Mouse (Mus musculus) thymus, adult 2 months (tissue): ENCODE measurements around the gene Mtmr2.

Experiments
- CTCF ChIP-seq: fragments of 200-500 bp; IDR thresholded peaks from 2 replicates; pipeline ENCODE4 v1.5.1; 2012; ENCODE audit warnings: mild to moderate bottlenecking, control low read depth, low read length, moderate library complexity, borderline replicate concordance; ENCODE audit not compliant: control insufficient read depth, poor library complexity, insufficient read depth; ENCODE audit errors: extremely low read depth
- POLR2A ChIP-seq: fragments of 200-500 bp; IDR thresholded peaks from 2 replicates; pipeline ENCODE4 v1.6.1; 2012; ENCODE audit warnings: mild to moderate bottlenecking, low read length, control low read depth, moderate library complexity; ENCODE audit not compliant: control insufficient read depth, poor library complexity, insufficient read depth; ENCODE audit errors: extremely low read depth

- TF ChIP-seq CTCF (no peak), POLR2A (no peak)
These were observed 46.5 kb downstream of the Mtmr2 start for GRCm38 (mm10) chr9:13794756-13795155.
